Mouse (Mus musculus) G1E (cell line): ENCODE data around the gene Mrm2.

Experiments
- CTCF ChIP-seq: IDR thresholded peaks from 2 replicates; pipeline ENCODE4 v1.5.1; 2012; ENCODE audit warnings: low read depth, low read length, inconsistent platforms, mixed read lengths
- GATA1 ChIP-seq: IDR thresholded peaks from 2 replicates; pipeline ENCODE4 v1.6.1; 2012; ENCODE audit warnings: borderline replicate concordance, low read length, inconsistent platforms, mixed read lengths
- GATA2 ChIP-seq: IDR thresholded peaks from 2 replicates; pipeline ENCODE4 v1.6.1; 2012; ENCODE audit warnings: low read depth, low read length, inconsistent platforms, borderline replicate concordance
- POLR2AphosphoS5 ChIP-seq: IDR thresholded peaks from 2 replicates; pipeline ENCODE4 v1.6.1; 2012; ENCODE audit warnings: low read depth, low read length, inconsistent platforms; ENCODE audit not compliant: insufficient replicate concordance

DNA sequence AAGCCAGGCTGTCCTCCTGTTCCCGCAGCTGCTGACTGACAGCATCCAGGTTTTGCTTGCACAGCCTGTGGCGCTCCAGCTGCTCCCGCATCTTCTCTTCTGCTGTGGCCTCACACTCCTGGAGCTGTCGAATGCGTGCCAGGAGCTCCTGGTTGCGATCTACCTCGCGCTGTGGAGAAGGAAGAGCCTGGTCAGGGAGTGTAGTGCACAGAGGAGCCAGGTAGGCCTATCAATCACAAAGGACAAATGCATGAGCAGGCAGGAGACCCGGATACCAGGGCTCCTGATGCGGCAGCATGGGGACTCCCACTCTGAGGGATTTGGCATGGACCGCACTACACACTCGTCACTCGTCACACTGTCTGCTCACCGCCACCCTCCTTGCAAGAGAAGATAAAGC, 24.1 kb downstream of the Mrm2 start:
- TF ChIP-seq CTCF (no peak), GATA1 (no peak), GATA2 (no peak), POLR2AphosphoS5 (no peak)
